Mouse (Mus musculus) kidney, adult 2 months (tissue): ENCODE results near the gene Hs3st2. TPM values are rescaled to one million over a fixed set of nuclear protein-coding genes. Genes with fewer than 3 reads are reported as not detected.

Source experiments
- DNase-seq: peaks from one replicate; pipeline ENCODE4 v3.0.0; 2021
- H3K27ac ChIP-seq: fragments of 200-500 bp; 2 replicates; pipeline ENCODE4 v1.5.1; 2012; ENCODE audit warnings: low read depth, low read length, control low read depth, inconsistent platforms; ENCODE audit not compliant: insufficient read depth
- H3K27me3 ChIP-seq: fragments of 200-500 bp; replicated peaks from 2 replicates; pipeline ENCODE4 v1.6.1; 2012; ENCODE audit warnings: mild to moderate bottlenecking, moderate library complexity, low read length, inconsistent platforms; ENCODE audit not compliant: control insufficient read depth, insufficient read depth
- H3K36me3 ChIP-seq: fragments of 200-500 bp; 2 replicates; pipeline ENCODE4 v1.6.1; 2012; ENCODE audit warnings: mild to moderate bottlenecking, moderate library complexity, low read length, inconsistent platforms; ENCODE audit not compliant: control insufficient read depth, insufficient read depth
- H3K4me1 ChIP-seq: fragments of 200-500 bp; 2 replicates; pipeline ENCODE4 v1.6.1; 2011; ENCODE audit warnings: low read length; ENCODE audit not compliant: control insufficient read depth, insufficient read depth
- H3K4me3 ChIP-seq: fragments of 200-500 bp; 2 replicates; pipeline ENCODE4 v1.5.1; 2011; ENCODE audit warnings: mild to moderate bottlenecking, low read depth, low read length, control low read depth; ENCODE audit not compliant: insufficient read depth
- CTCF ChIP-seq: fragments of 200-500 bp; conservative IDR thresholded peaks from 2 replicates; pipeline ENCODE4 v1.5.1; 2011; ENCODE audit warnings: low read depth, mild to moderate bottlenecking, control low read depth, low read length, moderate library complexity, mixed read lengths; ENCODE audit not compliant: insufficient read depth, insufficient read length
- POLR2A ChIP-seq: fragments of 200-500 bp; IDR thresholded peaks from one replicate; pipeline ENCODE4 v1.6.1; 2011; ENCODE audit warnings: low read depth, low read length, control low read depth
- WGBS: fragments of 180-500 bp; shearing (Covaris S2); methylation state at CpG from one replicate; pipeline ENCODE4 v1.1.7; 2018; 5-methylcytosine and 5-hydroxymethylcytosine counted together
- polyA plus RNA-seq: library from polyadenylated mRNA; depleted of rRNA; stranded (reverse); fragments of >200 nt; gene quantifications from 2 replicates; pipeline ENCODE4 v1.2.3, GENCODE M21; 2012

Hs3st2 gene
- polyA plus RNA-seq, 1 experiment: 0.03 TPM

DNA sequence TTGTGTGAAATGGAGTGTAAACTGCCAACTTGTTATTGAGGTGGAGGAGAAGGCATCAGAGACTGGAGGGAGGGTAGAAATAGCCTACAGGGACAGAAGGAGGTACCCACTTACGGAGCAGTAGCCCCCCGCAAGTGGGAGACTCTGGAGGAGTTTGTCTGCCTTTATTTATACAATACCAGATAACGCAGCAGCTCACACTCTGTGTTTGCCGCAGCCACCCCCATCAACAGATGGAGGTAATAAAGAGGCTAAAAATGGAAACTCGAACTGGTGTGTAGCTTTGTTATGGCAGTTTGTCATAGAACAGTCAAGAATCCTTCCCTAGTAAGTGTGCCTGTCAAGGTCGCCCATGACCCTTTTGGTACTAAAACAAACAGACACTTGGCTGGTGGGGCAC is 16.2 kb upstream of the Hs3st2 start:
- H3K4me3 ChIP-seq: no peak overlapping the region
- no peaks in the 10 kb centered on the region for H3K27me3 ChIP-seq
- TF ChIP-seq POLR2A (no peak), CTCF (no peak)
- no peak overlapping the region for H3K27ac ChIP-seq
- H3K4me1 ChIP-seq: no peaks in the 10 kb centered on the region
- WGBS: 30% methylated on average over 6 of the region's 6 CpGs
- no peaks in the 10 kb centered on the region for H3K36me3 ChIP-seq
- DNase-seq: no peak

DNA sequence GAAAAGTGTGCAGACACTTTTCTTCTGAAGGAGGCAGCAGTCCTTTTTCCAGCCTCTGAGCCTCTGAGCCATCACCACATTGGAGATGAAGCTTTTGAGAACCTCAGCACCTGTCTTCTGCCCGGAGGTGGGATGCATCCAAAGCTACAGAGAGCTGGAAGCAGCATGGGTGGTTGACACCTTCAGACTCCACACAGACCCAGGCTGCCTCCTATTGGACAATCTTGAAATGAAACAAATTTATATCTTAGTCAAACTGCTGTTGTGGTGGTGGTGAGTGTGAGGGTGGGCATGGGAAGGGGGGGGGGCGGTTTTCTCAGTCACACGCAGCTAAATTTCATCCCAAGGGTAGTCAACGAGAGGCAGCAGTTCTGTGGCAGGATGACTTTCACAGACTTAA is 12.7 kb upstream of the Hs3st2 start:
- DNase-seq: no peak
- Histone ChIP-seq H3K4me1 (no peaks in the 10 kb centered on the region), H3K36me3 (no peaks in the 10 kb centered on the region), H3K4me3 (no peak overlapping the region), H3K27me3 (no peaks in the 10 kb centered on the region), H3K27ac (no peak overlapping the region)
- 49% methylated on average over 4 of the region's 4 CpGs for WGBS
- TF ChIP-seq CTCF (0 out of 2 replicates have a peak, but pooled peaks have one; percentile 3), POLR2A (no peak)

- Histone ChIP-seq H3K4me1 (no peaks in the 10 kb centered on the region), H3K4me3 (no peak overlapping the region), H3K27me3 (no peaks in the 10 kb centered on the region; the same call in 1 of the 2 replicates), H3K27ac (no peak overlapping the region), H3K36me3 (no peaks in the 10 kb centered on the region)
- no peak for DNase-seq
- 3% methylated on average over 72 of the region's 72 CpGs for WGBS
- no peak for TF ChIP-seq CTCF
- no peak for TF ChIP-seq POLR2A
These were observed 503 bp downstream of the Hs3st2 start for GRCm38 (mm10) chr7:121391984-121392739.

DNA sequence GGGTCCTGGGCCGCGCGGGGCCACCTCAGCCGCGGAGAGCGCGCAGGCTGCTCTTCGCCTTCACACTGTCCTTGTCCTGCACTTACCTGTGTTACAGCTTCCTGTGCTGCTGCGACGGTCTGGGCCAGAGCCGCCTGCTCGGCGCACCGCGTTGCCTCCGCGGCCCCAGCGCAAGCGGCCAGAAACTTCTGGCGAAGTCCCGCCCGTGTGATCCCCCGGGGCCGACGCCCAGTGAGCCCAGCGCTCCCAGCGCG is 1.0 kb downstream of the Hs3st2 start:
- Histone ChIP-seq H3K27me3 (no peaks in the 10 kb centered on the region; the same call in 1 of the 2 replicates), H3K4me1 (no peaks in the 10 kb centered on the region), H3K36me3 (no peaks in the 10 kb centered on the region), H3K27ac (no peak overlapping the region), H3K4me3 (no peak overlapping the region)
- no peak for DNase-seq
- under 1% methylated on average over 28 of the region's 28 CpGs for WGBS
- TF ChIP-seq CTCF (no peak), POLR2A (no peak)

GRCm38 (mm10) chr7:121393884-121394283 is 2.2 kb downstream of the Hs3st2 start:
- Histone ChIP-seq H3K4me3 (no peak overlapping the region), H3K4me1 (no peaks in the 10 kb centered on the region), H3K36me3 (no peaks in the 10 kb centered on the region), H3K27me3 (no peaks in the 10 kb centered on the region; the same call in 1 of the 2 replicates), H3K27ac (no peak overlapping the region)
- DNase-seq: no peak
- TF ChIP-seq CTCF: no peak
- no peak for TF ChIP-seq POLR2A
- WGBS: 85% methylated on average over 1 of the region's 1 CpGs

DNA sequence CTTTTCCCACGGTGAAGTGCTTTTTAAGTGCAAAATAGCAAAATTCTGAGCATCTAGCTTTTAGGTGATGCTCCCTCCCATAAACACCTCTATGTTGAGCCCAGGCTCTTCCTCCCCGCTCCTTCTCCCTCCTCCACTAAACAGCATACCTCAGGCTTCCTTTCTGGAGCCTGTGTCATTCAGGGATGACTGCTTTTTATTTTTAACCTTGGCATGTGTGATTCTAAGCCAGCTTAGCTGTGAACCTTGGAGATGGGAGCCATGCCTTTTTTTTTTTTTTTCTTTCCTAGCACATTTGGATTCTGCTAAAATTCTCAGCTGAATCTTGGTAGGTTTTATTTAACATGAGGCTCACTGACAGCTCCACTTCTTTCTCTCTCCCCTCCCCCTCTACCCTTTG is 3.2 kb downstream of the Hs3st2 start:
- 82% methylated on average over 2 of the region's 2 CpGs for WGBS
- TF ChIP-seq POLR2A (no peak), CTCF (no peak)
- no peaks in the 10 kb centered on the region; the same call in 1 of the 2 replicates for H3K27me3 ChIP-seq

GRCm38 (mm10) chr7:121410716-121411506 is 19.3 kb downstream of the Hs3st2 start:
- Histone ChIP-seq H3K4me3 (no peak overlapping the region), H3K4me1 (no peaks in the 10 kb centered on the region), H3K27ac (no peak overlapping the region), H3K27me3 (no peaks in the 10 kb centered on the region), H3K36me3 (no peaks in the 10 kb centered on the region)
- WGBS: 57% methylated on average over 11 of the region's 11 CpGs
- no peak for DNase-seq
- TF ChIP-seq POLR2A (no peak), CTCF (no peak)

More for the DNA sequence above, 3.2 kb downstream of the Hs3st2 start:
- Histone ChIP-seq H3K27ac (no peak overlapping the region), H3K4me3 (no peak overlapping the region), H3K4me1 (no peaks in the 10 kb centered on the region), H3K36me3 (no peaks in the 10 kb centered on the region)
- no peak for DNase-seq
